Mouse (Mus musculus): ENCODE data around the gene Zcchc4.

Zcchc4 gene

DNA sequence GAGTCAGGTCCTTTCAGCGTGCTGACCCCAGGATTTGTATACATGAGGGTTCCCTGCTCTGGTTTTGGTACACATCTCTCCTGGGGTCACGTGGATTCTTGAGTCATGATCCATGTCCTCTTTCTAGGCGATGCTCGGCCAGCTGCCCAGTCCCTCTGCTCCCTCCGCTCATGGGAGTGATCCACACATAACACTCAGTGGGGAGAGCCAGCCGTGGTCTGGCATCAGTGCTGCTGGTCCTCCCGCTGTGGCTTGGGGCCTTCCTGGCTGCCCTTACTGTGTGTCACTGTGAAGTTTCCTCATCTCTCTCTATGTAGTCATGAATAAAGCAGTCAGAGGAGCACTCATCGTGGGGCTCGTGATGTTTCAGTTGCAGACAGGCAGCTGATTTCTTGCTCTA is 18.9 kb downstream of the Zcchc4 start:
- no peak for DNase-seq (ENCODE audit: low read depth, low spot score)

DNA sequence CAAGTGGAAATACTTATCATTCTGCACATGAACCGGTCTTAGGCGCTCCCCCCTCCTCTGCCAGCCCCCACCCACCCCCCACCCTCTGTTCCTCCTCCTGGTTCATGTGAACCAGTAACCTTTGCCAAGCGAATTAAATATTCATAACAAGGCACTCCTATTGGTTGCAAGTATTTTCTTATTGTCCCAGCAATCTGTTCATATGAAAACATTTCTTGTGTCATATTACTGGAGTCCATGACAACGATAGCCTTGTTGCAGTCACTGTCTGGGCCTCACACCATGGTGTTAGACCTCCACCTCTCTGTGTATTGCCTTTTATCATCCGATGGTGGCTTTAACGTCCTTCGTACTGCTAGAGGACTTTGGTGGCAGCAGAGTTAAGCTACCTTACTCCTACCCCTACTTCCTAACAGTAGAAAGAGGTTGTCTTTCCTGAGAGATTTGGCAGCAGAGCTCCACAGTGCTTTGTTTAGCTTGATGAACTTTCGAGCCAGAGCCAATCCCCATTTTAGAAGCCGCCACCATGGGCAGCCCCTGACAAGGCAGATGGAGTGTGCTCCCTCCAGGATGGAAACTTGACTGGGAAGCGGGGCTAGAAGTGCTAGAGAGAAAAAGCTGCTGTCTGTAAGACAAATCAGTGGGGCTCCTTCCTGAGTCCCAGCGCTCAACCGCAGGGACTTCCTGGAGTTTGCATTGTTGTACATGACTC is 24.2 kb downstream of the Zcchc4 start:
- no peak for DNase-seq (ENCODE audit: low read depth, low spot score)

DNA sequence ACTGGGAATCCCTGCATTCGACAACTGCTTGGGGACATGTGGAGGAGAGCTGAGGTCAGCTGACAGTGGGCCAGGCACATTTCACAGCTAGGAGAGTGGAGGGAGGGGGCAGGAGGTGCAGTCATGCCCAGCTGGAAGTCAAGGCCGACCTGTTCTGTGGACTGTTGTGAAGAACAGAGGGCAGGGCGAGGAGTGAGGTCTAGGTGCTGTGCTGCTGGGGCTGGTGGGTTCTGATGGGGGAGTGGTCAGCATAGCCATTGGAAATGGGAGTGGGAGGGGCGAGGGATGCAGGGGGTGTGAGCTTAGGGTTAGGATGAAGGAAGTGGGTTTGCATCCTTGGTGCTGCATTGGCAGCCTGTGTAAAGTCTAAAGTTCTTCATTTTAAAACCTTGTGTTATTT is 30.6 kb downstream of the Zcchc4 start:
- no peak for DNase-seq (ENCODE audit: low read depth, low spot score)

DNA sequence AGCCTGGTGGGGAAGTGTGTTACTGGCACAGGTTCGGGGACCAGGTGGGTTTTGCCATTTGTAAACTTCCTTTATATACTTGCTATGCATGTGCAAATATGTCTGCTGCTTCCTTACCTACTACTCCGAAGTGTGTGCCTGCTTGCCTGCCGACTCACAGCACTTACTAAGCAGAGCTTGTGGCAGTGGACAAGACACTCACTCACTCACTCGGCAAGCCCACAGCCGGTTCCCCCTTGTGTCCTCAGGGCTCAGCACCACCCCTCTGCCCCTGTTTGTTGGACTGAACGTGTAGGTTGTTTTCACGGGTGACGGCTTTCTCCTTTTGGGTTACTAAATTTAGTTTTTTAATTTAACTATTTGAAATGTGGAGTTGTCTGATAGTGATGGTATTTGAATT is 31.1 kb downstream of the Zcchc4 start:
- DNase-seq (ENCODE audit: low read depth, low spot score): no peak

DNA sequence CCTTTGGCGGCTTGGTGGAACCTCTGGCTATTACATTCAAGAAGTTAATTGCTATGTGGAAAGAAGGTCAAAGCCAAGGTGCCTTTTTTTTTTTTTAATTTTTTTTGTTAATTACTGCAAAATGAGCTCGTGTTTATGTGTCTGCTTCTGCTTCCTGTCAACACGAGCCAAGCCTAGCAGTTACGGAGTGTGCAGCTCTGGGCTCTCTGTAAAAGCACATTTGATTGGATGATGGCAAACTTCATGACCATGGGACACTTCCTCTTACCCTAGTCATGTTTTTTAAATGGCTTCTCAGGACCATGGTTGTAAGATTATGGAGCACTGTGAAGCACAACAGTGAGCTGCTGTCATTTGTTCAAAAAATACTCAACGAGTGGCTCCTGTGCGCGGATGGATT is 31.8 kb downstream of the Zcchc4 start:
- no peak for DNase-seq (ENCODE audit: low read depth, low spot score)

DNA sequence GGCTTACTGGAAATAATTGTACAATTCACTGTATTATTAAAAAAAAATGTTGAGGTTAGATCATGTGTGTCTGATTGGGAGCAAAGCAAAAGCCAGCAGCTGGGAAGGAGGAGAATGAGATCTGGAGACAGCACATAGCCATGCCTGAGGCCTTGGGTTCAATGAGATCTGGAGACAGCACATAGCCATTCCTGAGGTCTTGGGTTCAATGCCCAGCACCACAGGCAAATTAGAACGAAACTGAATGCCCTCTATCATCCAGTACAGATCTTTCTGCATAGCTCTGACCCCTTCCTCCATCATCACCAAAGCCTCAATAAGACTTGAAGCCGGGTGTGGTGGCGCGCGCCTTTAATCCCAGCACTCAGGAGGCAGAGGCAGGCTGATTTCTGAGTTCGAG is 35.2 kb downstream of the Zcchc4 start:
- DNase-seq (ENCODE audit: low read depth, low spot score): no peak

DNA sequence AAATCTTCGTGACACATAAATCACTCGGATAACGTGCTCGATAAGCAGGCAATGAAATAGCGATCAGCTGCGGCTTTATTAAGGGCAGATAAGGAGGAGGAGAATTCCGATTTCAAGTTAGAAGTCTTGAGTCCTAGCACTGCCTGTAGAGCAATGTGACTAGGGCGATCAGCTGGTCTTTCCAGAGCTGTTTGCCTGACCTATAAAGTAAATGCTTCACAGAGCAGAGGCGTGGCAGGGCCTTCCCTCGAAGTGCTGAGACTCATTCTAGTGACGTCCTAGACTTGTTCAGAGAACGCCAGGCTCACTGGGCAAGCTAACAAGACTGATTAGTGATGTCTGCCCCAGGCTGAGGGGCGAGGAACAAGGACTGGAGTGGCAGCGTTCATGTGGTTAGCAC is 35.8 kb downstream of the Zcchc4 start:
- DNase-seq (ENCODE audit: low read depth, low spot score): no peak

DNA sequence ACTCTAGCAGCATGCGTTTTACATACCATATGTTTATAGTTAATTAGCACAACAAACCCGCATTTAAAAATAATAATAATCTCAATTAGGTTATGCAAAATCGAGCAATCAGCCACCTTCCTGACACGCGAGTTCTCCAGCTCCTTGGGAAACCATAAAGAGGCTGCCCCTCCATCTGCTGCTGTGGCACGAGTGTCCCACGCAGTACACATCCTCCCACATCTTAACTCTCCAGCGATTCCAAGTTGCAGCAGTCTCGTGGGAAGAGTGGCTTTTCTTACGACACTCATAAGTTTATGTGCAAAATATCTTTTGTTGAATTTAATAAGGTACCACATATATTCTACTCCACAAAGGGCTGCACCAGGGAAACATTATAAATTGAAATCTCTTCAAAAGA is 37.2 kb downstream of the Zcchc4 start:
- no peak for DNase-seq (ENCODE audit: low read depth, low spot score)

DNA sequence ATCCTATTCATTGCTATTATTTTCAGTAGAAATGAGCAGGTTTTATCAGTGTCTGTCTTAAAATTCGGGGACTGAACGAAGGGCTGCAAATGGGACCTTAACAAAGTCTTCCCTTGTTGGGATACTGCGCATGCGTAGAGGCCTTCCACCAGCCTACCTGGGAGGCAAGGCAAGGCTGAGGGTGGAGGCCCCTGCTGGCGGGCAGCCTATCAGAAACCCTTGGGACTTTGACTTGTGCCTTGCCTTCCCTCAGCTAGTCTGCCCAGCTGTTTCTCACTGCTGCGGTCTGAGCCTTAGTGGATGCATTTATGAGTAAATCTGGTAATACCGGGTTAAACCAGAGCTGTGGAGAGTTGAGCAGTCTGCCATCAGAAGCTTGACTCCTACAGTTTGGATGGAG is 38.1 kb downstream of the Zcchc4 start:
- DNase-seq (ENCODE audit: low read depth, low spot score): no peak

DNA sequence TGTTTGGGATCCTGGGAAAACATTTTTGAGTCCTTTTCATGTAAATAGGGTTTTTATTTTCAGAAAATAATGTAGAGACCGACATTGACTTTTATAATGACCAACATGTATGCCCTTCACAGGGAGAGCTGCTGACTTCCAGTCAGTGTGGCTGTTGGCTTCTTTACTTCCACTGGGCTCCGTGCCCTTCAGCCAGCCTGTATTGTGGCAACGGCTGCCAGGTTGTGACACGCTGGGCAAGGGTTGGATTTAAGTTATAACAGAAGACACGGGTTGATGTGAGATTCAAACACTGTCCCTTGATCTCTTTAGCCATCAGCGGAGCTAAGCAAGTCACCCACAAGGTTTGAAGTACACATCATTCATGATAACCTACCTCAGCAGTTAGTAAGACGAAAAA is 43.5 kb downstream of the Zcchc4 start:
- DNase-seq (ENCODE audit: low read depth, low spot score): no peak

DNA sequence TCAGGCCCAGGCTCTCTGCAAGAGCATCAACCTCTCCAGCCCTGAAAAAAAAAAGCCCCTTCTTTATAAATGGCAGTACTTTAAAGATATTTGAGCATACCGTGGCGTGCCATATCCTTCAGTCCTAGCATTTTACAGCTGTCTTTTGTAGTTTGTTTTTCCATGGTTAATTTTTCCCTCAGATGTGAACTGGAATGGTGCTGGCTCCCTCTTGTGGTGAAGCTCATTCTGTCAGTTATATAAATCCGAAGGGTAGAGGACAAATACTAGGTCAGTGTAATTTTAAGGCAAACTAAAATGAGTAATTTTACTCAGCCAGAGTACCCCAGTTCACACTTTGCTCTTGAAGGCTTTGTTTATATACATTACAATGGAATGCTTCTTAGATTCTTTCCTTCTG is 46.5 kb downstream of the Zcchc4 start:
- no peak for DNase-seq (ENCODE audit: low read depth, low spot score)

DNA sequence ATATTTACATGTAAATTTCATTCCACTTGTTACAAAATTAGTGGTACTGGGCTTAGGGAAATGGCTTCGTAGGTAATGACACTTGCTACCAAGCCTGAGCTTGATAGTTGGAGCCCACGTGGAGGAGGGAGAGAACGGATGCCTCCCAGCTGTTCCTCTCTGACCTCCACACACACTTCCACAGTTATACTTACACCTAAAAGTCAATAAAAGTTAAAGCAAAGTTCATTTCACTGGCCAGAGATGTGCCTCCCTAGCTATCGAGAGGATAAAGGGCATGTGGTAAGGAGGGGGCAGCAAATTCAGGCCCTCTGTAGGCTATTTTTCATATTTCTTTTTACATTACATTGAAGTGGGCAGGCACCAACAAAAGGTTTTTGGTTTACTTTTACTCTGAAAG is 52.7 kb downstream of the Zcchc4 start:
- DNase-seq (ENCODE audit: low read depth, low spot score): no peak

DNA sequence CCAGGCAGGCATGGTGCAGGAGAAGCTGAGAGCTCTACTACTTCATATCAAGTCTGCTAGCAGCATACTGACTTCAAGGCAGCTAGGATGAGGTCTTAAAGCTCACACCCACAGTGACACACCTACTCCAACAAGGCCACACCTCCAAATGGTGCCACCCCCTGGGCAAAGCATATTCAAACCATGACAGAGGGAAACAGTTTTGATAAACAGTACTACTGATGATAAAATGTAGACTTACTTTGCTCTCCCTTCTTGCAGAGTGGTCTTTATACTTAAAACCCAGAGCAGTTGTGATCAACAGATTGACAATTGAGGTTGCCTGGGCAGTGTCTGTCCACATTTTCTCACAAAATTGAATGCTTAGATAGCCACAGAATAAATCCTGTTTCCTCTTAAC is 57.8 kb downstream of the Zcchc4 start:
- DNase-seq (ENCODE audit: low read depth, low spot score): no peak

DNA sequence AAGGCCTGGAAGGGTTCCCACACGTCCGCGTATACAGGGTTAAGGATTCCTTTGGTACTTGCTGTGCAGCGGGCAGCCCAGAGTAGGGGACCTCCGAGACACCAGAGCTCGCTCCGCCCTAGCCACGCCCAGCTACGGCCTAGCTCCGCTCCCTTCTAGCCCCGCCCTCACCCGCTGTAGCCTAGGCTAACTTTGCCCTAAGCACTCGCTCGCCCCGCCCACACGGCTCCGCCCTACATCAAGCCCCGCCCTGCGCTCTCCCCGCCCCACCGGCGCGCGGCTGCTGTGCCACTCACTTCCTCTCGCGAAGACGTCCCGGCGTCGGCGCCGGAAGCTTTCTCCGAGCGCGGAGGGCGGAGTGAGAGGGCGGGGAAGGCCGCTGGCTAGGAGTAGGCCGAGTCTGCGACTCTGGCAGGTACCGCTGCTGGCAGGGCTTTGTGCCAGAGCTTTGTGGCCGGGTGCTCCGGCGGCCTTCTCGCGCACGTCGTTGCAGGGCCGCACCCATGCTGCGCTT is 58.6 kb downstream of the Zcchc4 start, which contains the start of gene Anapc4:
Anapc4 (plus strand) TSS at position 252 of the 514 bp plus-strand sequence.
- DNase-seq (ENCODE audit: low read depth, low spot score): peak; percentile 94

DNA sequence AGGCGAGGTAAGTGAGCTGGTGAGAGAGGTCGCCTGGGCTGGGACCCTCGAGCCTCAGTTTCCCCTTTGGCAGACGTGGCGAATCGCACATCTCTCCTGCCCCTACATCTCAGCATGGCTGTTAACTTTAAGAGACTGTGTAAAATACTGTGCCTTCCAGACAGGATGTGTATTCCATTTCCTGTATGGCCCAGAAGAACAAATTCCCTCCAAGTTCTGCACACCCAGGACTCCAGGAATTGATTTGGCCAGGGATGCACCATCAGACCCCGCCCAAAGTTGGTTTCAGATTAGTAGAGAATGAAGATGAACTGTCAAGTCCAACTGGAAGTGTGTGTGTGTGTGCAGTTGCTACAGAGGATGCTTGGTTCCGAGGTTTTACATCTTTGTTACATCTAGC is 59.2 kb downstream of the Zcchc4 start:
- DNase-seq (ENCODE audit: low read depth, low spot score): no peak

DNA sequence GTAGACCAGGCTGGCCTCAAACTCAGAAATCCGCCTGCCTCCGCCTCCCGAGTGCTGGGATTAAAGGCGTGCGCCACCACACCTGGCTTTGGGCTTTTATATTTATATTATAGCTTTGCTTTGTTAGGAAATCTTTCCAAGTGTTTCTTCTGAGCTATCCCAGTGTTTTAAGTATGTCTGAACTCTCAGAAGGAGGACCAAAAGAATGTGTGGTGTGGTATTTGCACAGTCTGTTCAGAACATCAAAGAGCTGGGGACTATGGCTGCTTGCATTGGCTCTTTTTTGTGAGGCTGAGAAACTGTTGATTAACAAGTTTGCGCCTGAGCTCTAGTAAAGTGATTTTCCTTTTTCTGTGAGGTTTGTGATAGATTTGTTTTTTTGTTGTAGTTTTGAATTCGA is 69.1 kb downstream of the Zcchc4 start:
- no peak for DNase-seq (ENCODE audit: low read depth, low spot score)

DNA sequence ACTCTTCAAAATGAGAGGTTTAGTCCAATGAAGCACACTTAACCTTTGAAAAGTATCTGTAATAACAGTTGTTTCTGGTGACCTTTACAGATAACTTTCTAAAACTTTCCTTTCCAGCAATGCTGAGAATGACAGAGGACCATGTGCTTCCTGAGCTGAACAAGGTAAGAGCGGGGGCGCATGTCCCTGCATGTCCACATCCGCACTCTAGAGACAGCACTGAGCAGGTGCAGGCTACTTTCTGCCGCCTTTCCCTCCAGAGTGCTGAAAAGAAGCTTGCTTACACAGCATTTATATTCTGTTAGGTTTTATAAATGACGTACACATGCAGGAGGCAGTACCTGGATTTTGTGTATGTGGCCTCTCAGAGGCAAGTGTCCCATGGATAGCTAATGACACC is 80.5 kb downstream of the Zcchc4 start:
- peak; percentile 29 for DNase-seq (ENCODE audit: low read depth, low spot score)

DNA sequence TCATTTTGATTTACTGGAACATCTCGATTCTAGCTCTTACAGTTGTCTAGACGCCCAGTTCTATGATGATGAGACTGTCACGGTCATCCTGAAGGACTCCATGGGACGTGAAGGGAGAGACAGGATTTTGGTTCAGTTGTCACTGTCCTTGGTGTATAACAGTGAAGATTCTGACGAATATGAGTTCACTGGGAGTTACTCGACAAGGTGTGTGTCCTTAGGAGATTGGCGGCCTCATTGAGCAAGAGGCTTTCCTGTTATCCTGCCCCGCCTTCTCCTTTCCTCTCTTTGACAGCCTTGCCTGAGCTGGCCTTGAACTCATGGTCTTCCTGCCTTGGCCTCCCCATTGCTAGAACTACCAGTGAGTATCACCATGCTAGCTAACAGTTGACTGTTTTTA is 89.2 kb downstream of the Zcchc4 start:
- no peak for DNase-seq (ENCODE audit: low read depth, low spot score)

DNA sequence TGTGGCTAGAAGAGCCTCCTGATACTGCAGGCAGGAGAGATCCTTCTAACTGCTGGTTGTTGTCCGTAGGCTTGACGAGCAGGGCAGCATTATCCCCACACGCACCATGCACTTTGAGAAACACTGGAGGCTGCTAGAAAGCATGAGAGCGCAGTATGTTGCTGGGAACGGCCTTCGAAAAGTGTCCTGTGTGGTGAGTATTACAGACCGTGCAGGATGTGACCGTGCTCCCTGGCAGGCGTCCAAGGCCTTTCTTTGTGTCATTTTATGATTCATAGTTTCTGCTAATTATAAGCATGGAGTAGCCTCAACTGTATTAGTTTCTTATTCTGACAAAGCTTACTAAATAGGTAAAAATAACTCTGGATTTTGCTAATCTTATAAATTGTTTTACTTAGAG is 90.6 kb downstream of the Zcchc4 start:
- DNase-seq (ENCODE audit: low read depth, low spot score): no peak

DNA sequence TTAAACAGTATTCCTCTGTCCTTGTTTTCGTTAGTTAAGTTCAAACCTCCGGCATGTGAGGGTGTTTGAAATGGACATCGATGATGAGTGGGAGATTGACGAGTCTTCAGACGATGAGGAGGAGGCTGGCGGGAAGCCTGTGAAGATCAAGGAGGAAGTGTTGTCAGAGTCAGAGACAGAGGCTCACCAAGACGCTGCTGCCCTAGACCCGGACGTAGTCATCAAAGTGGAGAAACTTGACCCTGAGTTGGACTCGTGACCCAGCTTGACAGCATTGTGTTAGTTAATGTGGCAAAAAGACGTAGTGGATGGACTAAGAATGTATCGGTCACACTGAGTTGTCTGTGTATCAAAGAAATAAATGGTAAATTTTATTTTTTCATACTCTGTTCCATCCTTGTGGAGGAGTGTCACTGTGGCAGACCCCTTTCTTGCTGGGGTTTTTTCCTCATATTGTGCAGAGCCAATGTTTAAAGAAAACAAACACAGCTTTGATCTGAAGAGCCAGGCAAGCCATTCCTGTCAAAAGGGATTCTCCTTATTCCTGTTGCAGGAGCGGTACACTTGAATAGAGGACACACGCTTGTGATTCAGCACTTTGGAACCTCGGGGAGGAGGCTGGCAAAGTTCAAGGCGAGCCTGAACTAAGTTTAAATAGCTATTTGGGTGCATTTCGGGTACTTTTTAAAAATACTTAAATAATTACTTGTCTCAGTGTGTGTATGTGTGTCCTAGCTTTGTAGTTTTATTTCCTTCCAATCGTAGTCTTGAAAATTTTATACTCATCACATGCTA is 91.3 kb downstream of the Zcchc4 start:
- DNase-seq (ENCODE audit: low read depth, low spot score): no peak

DNA sequence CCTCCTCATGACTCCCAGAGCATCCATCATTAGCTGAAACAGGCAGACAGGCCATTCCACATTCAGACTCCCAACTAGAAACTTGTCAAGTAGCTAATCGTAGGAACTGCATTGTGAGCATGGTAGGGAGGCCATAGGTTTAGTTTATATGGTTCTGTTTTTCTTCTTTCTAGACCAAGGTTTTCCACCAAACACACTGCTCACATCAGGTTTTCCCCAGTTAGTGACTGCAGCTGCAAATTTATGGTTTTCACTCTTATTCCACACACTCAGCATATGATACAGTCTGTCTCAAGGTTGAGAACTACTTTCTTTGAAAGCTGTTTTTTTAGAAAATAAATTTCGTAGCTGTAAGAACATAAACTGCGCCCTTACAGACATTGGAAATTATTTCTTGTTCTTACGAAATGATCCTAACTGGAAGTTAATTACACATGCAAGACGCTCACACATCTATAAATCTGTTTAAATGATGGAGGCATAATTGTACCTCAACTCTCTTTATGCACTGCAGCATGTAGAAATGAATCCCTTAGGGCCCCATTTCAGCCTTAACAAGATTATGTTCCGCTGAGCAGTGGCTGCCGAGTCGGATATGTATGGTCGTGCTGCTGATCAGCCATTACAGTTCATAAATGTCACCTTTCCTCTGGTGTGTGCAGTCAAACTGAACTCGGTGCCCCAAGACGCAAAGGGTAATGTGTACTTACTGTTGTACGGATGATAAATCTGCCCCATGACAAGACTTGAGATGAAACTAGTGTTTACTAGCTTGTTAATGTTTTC is 93.9 kb downstream of the Zcchc4 start:
- no peak for DNase-seq (ENCODE audit: low read depth, low spot score)

DNA sequence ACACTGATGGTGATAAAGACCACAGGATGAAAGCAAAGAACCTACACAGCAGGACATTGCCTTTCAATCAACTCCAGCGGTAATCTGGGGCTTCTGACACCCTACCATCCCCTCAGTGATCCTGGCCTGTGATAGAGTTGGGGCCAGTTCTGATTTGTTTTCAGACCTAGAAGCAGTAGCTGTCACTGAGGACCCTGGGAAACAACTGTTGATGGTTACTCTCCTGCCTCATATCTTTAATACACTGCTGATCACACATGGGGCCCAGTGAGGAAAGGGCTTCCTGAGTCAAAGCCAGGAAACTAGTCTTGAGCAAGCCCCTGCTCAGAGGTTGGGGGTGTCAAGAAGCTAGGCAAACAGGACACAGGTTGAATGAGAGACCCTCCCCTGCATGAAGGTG is 96.3 kb downstream of the Zcchc4 start:
- no peak for DNase-seq (ENCODE audit: low read depth, low spot score)
